Mouse (Mus musculus) frontal cortex, postnatal 36 days (tissue): ENCODE measurements around the gene Rnf225.
"Not testable (repeated sequence)": the region's sequence is repeated elsewhere in the genome, so short reads cannot be mapped to it uniquely, and the experiment has no call there.

Experiments
- DNase-seq, 2 experiments: peaks; one replicate each; pipeline ENCODE4 v3.0.0; 2022; ENCODE audit warnings: low spot score in 2 of 2

Rnf225 gene

GRCm38 (mm10) chr7:12927693-12928589, 725 bp downstream of the Rnf225 start:
- DNase-seq = peak; percentile 35 to 52

GRCm38 (mm10) chr7:12933615-12934140, 6.5 kb downstream of the Rnf225 start:
- no peak for DNase-seq

- DNase-seq = no peak
Observed at GRCm38 (mm10) chr7:12934808-12935207, 7.6 kb downstream of the Rnf225 start.

DNA sequence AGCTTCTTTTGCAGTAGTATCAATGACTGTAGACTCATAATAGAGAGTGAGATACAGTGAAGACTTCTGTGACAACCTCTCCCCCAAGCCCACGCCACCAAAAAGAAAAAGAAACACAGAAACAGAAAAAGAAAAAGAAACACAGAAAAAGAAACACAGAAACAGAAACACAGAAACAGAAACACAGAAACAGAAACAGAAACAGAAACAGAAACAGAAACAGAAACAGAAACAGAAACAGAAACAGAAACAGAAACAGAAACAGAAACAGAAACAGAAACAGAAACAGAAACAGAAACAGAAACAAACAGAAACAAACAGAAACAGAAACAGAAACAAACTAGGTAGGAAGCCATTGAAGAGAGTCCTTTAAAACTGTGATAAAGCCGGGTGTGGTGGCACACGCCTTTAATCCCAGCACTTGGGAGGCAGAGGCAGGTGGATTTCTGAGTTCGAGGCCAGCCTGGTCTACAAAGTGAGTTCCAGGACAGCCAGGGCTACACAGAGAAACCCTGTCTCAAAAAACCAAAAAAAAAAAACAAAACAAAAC, 10.1 kb downstream of the Rnf225 start:
- DNase-seq = not testable (repeated sequence)

DNA sequence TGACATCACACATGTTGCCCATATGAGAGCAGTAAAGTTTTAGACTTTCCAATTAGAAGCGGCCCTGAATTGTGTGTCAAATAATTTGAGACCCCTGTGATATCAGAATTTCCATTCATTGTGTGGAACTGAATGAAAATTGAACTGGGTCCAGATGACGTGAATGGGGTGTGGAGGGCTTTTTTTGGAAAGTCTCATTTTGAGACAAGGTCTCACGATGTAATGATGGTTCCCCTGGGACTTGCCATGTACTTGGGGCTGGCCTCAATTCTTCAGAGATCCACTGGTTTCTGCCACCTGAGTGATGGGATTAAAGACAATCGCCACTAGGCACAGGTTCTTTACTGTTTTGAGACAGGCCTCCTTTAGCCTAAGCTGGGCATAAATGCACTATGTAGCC, 13.4 kb downstream of the Rnf225 start:
- DNase-seq = no peak

- DNase-seq = no peak
Observed at GRCm38 (mm10) chr7:12943488-12943887, 16.3 kb downstream of the Rnf225 start.

- DNase-seq = peak; percentile 94 to 99
Observed at GRCm38 (mm10) chr7:12949032-12949871, 22.0 kb downstream of the Rnf225 start.

GRCm38 (mm10) chr7:12949872-12950229, 22.6 kb downstream of the Rnf225 start:
- no peak for DNase-seq

DNA sequence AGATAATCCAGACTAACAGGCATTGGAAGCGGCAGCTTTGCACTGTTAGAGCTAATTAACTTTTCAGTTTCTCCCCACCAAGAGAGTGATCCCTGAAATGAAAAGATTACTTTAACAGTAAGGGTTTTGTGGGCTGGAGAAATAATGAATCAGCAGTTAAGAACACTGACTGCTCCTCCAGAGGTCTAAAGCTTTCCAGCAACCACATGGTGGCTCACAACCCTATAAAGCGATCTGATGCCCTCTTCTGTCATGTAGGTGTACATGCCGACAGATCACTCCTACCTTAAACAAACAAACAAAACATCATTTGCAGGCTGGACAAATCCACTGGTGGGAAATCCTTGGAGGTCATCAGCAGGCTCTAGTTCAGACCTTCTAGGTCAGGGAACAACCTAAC, 27.7 kb downstream of the Rnf225 start:
- no peak for DNase-seq

- DNase-seq = no peak
Observed at GRCm38 (mm10) chr7:12957511-12957910, 30.3 kb downstream of the Rnf225 start.

- DNase-seq = no peak
Observed at GRCm38 (mm10) chr7:12958948-12959347, 31.7 kb downstream of the Rnf225 start.

DNA sequence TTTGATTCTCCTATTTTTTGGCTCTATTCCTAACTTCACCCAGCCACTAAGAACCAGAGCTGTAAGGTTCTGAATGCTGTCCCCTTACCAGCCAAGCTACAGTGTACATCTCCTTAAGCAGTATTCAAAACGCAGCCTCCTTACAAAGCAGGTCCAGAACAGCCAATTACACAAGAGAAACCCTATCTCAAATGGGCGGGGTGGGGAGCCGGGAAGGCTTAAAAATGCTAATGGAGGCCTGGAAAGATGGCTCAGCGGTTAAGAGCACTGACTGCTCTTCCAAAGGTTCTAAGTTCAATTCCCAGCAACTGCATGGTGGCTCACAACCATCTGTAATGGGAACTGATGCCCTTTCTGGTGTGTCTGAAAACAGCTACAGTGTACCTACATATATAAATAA, 32.5 kb downstream of the Rnf225 start:
- DNase-seq = no peak

DNA sequence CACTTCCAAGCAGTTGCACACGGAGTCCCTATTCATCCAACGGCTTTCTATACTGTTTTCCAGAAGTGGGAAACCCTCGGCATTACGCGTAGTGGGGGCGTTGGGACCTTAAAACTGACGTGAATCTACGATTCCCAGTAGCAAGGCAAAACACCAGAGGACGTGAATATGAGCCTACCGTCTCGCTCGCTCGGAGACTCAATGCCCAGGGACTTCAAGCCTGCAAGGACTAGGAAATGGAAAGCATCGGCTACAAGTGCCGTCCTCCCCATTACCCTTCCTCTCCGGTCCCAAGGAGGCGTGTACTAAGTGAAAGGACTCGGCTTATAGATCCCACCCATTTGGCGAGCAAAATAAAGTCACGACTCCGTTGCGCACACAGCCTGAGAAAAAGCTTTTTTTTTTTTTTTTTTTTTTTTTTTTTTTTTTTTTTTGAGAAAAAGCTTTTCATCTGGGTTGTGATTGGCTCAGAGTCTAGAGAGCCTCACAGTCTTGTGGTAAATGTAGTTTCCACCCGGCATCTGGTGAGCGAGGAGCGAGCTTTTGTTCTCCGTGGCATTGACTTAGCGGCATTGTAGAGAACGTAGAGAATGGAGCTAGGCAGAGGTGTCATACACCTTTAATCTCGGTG, 34.4 kb downstream of the Rnf225 start:
- DNase-seq = peak; percentile 40 to 64

GRCm38 (mm10) chr7:12965678-12966091, 38.5 kb downstream of the Rnf225 start, which contains the start of gene Zfp324:
Gene Zfp324 (plus strand): TSS chr7:12965838.
- DNase-seq = peak; percentile 90 to 95

GRCm38 (mm10) chr7:12966104-12966845, 39.1 kb downstream of the Rnf225 start:
- DNase-seq = peak; percentile 48 to 51

DNA sequence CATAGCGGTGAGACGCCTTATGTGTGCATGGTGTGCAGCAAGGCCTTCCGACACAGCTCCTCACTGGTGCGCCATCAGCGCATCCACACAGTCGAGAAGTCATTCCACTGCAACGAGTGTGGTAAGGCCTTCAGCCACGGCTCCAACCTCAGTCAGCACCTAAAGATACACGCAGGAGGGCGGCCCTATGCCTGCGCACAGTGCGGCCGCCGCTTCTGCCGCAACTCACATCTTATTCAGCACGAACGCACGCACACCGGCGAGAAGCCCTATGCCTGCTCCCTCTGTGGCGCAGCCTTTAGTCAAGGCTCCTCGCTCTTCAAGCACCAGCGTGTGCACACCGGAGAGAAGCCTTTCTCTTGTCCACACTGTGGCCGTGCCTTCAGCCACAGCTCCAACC, 43.7 kb downstream of the Rnf225 start:
- no peak for DNase-seq

DNA sequence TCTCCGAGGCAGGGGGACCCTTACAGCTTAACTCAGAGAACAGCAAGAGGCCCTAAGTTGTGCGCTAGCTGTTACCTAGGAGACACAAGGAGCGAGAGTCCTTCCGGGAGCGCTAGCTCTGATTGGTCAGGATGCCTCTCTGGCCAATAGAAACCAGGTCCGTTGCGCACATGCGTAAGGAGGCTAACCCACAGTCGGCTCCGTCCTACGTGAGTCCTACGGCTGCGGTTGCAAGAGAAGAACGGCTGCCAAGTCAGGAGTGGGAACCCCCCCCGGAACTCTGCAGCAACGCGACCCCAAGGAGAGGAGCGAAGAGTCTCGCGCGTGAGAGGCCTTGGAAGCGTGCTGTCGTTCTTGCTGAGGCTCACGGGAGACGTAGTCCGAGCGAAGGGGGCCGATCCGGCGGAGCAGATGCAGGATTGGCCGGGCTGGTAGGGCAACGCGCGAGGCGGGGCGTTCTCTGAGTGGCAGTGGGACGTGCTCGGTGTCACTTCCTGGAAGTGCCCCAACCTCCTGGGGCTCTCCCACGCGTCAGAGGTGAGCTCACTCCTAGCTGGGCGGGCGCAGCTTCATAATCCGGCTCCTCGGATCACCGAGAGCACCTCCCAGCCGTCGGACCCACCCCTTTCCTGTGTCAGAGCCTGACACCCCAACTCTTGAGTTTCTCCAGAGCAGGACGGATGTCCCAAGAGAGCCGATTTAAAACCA, 50.6 kb downstream of the Rnf225 start, which contains the start of gene Zfp446:
Gene Zfp446, plus strand, starts transcription at position 167 of the 708 bp plus-strand sequence.
- DNase-seq = peak; percentile 99

- DNase-seq = no peak
Observed at GRCm38 (mm10) chr7:12978931-12979722, 51.9 kb downstream of the Rnf225 start.

GRCm38 (mm10) chr7:12979776-12980175, 52.6 kb downstream of the Rnf225 start:
- no peak for DNase-seq
